Mouse (Mus musculus): ENCODE results near the gene Gm3248.
A peak's percentile ranks its signal among the peaks of the same experiment; 100 is the strongest.
"Not testable (repeated sequence)": the region's sequence is repeated elsewhere in the genome, so short reads cannot be mapped to it uniquely, and the experiment has no call there.

The Gm3248 gene

DNA sequence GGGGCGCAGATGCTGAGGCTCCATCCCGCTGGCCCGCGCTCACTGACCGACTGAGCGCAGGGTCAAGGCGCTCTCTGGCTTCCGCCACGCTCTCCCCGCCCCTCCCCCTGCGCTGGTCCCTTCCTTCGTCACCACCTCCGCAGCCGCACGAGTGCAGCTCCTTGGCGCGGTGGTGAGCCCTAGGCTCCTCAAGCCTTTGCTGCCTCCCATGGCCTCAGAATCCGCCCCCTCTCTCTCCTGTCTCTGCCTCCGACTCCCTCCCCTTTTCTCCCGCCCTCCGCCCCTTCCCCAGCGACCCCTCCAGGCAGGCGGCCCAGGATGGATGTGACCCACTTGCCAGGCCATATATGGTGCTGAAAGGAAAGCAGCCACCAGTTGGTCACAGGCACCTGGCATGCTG is at the start of gene Gm3248:
Gene Gm3248, minus strand, starts transcription at position 111 of the 400 bp plus-strand sequence.
- not testable (repeated sequence) for DNase-seq (ENCODE audit: low spot score in 2 of 2)

GRCm38 (mm10) chr14:5987136-5987535 is 25.6 kb upstream of the Gm3248 start:
- DNase-seq (ENCODE audit: low spot score in 2 of 2) = peak; percentile 22 to 70

DNA sequence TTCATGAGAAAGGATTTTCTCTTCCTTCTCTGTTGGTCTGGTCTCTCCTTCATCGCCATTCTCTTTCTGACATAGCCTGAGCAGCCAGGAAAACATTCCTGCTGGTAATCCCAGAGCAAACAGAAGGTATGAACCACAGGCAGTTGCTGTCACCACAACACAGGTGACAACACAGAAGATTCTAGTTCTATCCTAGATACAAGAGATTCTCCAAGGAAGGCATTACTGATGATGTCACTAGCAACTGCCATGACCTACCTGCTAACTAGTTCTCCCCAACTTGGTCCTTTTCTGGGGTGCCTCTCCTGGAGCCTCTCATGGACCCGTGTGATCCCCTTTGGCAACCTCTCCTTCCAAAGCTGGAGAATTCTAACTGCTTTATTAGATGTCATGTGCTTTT is 17.5 kb upstream of the Gm3248 start, which contains the start of gene Gm3453:
Gene Gm3453, minus strand, starts transcription at position 101 of the 400 bp plus-strand sequence.
- DNase-seq (ENCODE audit: low spot score in 2 of 2) = not testable (repeated sequence)

GRCm38 (mm10) chr14:5962441-5962840 is 896 bp upstream of the Gm3248 start:
- DNase-seq (ENCODE audit: low spot score in 2 of 2) = not testable (repeated sequence)

DNA sequence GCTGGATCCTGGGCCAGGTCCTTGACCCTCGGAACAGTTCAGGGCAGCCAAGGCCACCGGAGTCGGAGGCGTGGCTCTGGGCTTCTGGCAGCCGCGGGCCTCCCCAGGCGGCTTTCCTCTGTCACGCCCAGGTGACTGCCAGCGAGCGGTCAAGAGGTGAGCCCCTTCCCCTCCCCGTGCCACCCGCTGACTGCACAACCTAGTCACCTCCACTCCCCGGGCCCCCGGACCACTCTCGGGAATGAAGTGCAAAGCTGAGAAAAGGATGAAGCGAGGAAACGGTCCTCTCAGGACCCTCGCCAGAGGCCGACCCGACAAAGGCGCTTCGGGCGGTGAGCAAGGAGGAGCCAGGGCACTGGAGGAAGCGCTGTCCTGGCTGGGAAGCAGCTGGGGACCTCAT is 443 bp downstream of the Gm3248 start:
- peak in 1 of 2 experiments; percentile 49 for DNase-seq (ENCODE audit: low spot score in 2 of 2)

DNA sequence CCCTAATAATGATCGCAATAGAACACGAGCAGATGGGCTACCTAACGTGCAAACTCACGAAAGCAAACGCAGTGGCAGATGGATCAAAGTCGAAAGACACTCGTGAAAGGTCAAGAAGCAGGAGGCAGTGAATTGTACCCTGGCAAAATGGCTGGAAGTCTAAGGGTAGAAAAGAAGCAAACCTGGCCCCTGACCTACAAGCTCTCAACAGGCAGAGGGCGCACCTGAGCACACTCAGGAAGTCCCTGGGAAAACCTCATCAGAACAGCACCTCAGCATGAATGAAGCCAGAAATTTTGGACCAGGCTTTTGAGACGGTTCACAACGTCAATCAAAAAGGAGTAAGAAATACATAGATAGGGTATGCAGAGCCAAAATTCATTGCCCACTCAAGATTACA is 1.1 kb downstream of the Gm3248 start:
- DNase-seq (ENCODE audit: low spot score in 2 of 2) = not testable (repeated sequence)

GRCm38 (mm10) chr14:5923276-5923675 is 38.3 kb downstream of the Gm3248 start:
- not testable (repeated sequence) for DNase-seq (ENCODE audit: low spot score in 2 of 2)

GRCm38 (mm10) chr14:5918330-5918942 is 43.1 kb downstream of the Gm3248 start:
- peak; percentile 11 to 55 for DNase-seq (ENCODE audit: low spot score in 2 of 2)

- DNase-seq (ENCODE audit: low spot score in 2 of 2) = peak; percentile 11 to 56
These were observed 47.8 kb downstream of the Gm3248 start for GRCm38 (mm10) chr14:5913701-5914100.
